Mouse (Mus musculus) large intestine, adult 2 months (tissue): ENCODE data around the gene 1700029H14Rik. TPM values are rescaled to one million over a fixed set of nuclear protein-coding genes. Genes with fewer than 3 reads are reported as not detected.

Experiments used
- DNase-seq: peaks from one replicate; pipeline ENCODE4 v3.0.0-alpha.2; 2012; ENCODE audit warnings: low read depth, low spot score
- WGBS: fragments of 180-500 bp; shearing (Covaris S2); methylation state at CpG from one replicate; pipeline ENCODE4 v1.1.7; 2018; 5-methylcytosine and 5-hydroxymethylcytosine counted together
- polyA plus RNA-seq: library from polyadenylated mRNA; depleted of rRNA; stranded (reverse); fragments of >200 nt; gene quantifications from 2 replicates; pipeline ENCODE4 v1.2.3, GENCODE M21; 2012; rRNA removed

The 1700029H14Rik gene
- polyA plus RNA-seq, 1 experiment: not detected

DNA sequence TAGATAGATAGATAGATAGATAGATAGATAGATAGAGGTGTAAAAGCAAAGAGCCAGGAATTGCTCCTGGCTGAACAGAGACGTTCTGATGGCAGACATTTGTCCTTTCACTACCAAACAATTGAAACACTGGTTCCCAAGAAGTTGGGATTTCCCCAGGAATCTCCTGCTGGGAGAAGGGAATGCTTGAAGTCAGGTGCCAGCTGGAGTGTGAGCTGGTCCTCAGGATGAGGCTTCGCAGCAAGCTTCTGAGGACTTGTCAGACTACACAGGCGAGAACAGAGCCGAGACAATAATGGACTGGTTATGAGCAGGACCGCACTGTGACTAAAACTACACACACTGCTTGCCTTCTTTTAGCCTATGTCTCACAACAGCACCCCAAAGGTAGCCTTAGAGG, 50.2 kb downstream of the 1700029H14Rik start:
- WGBS: 89% methylated on average over 5 of the region's 5 CpGs
- DNase-seq: no peak

DNA sequence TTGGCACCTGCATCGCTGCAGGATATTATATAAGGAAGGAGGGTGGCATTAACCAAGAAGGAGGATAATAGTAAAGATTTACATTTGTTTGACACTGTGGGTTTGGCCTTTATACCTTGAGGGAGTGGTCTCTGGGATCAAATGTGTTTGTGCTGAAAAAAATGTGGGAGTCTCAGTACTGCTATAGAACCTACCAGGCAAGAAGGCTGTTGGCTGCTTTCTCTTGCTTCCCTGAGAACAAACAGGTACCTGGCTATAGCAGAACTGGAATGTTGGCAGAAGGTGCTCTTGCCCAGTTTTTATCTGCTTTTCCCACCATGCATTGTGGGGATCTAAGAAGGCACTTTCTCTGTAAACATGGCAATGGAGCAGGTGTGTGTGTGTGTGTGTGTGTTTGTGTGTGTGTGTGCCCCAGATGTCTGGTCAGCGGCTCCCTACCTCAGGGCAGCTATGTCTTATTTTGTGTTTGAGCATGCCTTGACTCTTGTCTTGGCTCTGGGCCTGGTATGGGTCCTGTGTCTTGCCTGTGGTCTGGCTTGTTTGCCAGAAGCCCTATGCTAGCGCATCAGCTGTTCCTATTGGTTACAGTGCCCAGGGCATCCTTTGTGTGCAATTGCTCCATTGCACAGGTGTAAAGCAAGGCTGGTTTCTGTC, 54.9 kb downstream of the 1700029H14Rik start:
- 29% methylated on average over 3 of the region's 3 CpGs for WGBS
- no peak for DNase-seq

DNA sequence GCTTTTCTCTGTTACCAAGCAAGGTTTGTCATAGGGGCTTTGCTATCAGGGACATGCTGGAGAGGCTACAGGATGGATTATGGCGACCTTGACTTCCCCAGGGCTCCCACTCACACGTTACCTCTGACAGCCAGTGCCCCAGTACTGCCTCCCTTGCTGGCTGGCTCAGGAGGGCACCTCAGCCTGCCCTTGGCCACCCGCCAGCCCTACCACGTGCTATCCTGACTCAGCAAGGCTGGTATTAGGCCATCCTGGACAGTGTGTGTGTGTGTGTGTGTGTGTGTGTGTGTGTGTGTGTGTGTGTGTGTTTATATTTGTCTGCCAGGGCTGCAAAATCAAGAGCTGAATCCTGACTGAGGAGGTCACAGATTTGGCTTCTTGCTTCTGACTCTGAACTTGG, 55.4 kb downstream of the 1700029H14Rik start:
- no peak for DNase-seq
- WGBS: 16% methylated on average over 4 of the region's 4 CpGs

DNA sequence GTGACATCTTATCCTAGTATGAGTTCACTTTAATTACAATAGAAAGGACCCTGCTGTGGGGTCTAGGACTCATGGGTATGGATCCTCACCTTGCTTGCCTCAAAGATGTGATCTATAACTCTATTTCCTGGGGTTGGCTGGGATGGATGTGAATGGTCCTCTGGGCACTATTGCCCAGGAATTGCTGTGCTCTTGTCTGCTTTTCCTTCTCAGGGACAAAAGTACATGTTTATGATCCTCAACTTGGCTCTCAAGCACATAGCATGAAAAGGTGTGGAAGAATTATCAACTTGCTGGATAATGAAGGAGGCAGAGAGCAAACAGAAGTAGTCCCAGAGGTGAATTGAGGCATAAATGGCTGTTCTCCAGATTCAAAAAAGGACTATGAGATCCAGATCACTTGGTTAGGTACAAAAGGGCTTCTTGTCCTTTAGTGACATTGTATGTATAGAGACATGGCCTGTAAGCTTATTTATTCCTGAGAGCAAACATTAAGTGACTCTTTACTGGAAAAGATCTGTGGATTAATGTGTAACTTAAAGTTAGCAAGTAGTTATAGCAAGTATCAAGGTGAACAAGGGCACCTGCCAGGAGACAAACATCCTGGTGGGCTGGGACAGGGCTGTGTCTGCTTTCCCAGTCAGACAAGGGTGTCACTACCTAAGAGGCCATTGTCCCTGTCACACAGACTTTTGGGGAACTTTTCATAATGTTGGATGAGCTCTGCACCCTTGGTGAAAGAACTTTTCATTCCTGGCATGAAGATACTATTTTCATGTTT, 57.2 kb downstream of the 1700029H14Rik start:
- DNase-seq: no peak

DNA sequence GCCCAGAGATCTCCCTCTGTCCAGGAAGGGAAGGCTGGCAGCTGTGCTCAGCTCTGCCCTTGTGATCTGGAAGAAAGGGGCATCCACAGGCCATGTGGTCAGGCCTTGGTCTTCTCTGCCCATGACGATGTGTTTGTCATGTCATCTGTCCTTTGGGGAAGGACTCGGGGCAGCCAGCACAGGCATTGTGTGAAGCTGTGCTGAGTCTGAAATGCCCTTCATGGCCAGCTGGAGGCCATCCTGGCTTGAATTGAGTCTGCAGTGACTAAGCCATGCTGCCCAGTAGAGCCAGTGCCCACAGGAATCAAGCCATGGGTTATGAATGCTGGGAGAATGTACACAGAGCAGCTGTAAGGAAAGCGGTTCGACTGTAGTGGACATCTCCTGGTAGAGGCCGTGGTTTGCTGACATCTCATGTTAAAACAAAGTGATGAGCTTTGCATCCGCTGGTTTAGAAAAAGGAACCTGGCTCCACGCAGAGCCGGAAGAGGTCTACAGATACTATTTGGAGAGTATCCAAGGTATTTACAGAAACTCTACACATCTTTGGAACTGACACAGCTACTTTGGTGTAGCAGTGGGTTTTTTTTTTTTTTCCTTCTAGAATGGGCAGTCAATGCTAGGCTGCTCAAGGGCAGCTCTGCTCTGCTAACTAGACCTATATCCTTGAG, 58.2 kb downstream of the 1700029H14Rik start:
- no peak for DNase-seq
- WGBS: 50% methylated on average over 8 of the region's 8 CpGs

DNA sequence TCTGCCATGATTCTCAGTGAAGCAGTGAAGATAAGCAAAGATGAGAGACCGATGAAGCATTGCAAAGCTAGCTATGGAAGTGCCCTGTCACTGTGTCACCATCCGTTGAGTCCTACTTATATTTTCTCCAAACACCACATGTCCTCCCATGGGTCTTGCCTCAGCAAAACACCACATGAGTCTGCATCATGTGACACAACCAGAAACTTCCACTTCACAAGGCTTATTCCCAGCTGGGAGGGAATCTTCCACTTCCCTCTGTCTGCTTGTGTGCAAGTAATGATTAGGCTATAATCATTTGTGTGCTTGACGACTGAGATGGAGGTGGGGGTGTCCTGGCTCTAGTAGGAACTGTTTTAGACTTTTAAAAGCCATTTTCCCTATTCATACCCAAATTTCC, 61.0 kb downstream of the 1700029H14Rik start:
- 91% methylated on average over 3 of the region's 3 CpGs for WGBS
- no peak for DNase-seq

Other genes starting within 250 kb of the 1700029H14Rik start
- 58.4 and 70.1 TPM in 2 replicates for gene Tfdp1, start 223.7 kb downstream of the 1700029H14Rik start, polyA plus RNA-seq
- gene Atp4b, start 165.6 kb downstream of the 1700029H14Rik start, polyA plus RNA-seq: 0.23 and 0.52 TPM in 2 replicates
- not detected in 2 replicates for gene Grk1, start 157.4 kb downstream of the 1700029H14Rik start, polyA plus RNA-seq
- gene Tmem255b, start 127.3 kb downstream of the 1700029H14Rik start, polyA plus RNA-seq: 4.1 and 4.9 TPM in 2 replicates
- 57.5 and 77.3 TPM in 2 replicates for gene Gas6, start 68.0 kb downstream of the 1700029H14Rik start, polyA plus RNA-seq
- 20.5 and 24.6 TPM in 2 replicates for gene Rasa3, start 115.1 kb upstream of the 1700029H14Rik start, polyA plus RNA-seq
- gene Cfap97d2, start 143.4 kb upstream of the 1700029H14Rik start, polyA plus RNA-seq: 0.12 and 0.15 TPM in 2 replicates
- gene Cdc16, start 195.2 kb upstream of the 1700029H14Rik start, polyA plus RNA-seq: 20.7 and 25.2 TPM in 2 replicates
- gene Upf3a, start 223.2 kb upstream of the 1700029H14Rik start, polyA plus RNA-seq: 5.4 and 7.0 TPM in 2 replicates